Mouse (Mus musculus) CH12.LX (cell line): ENCODE measurements at regions not wholly inside any gene's neighbourhood (a gene's known extent, or its start where the extent isn't known, plus 50 kb on each side); places are given as distances from the start of the nearest gene placed in this dataset.

ENCODE experiments used
- DNase-seq: peaks from one replicate; pipeline ENCODE4 v3.0.0-alpha.2; 2013; ENCODE audit errors: extremely low read depth
- H3K27ac ChIP-seq: 2 replicates; pipeline ENCODE4 v1.5.1; 2012; ENCODE audit warnings: low read depth, mild to moderate bottlenecking, control low read depth, moderate library complexity; ENCODE audit not compliant: insufficient read depth
- H3K27me3 ChIP-seq: replicated peaks from 2 replicates; pipeline ENCODE3; 2012; ENCODE audit warnings: inconsistent platforms
- H3K36me3 ChIP-seq, 2 experiments: replicated peaks in 1 of 2; 2 replicates each; pipeline versions ENCODE3 to v1.6.1; 2012; ENCODE audit warnings: inconsistent platforms in 1 of 2, low read length in 1 of 2, mild to moderate bottlenecking in 1 of 2, mixed read lengths in 1 of 2, moderate library complexity in 1 of 2; ENCODE audit not compliant: control insufficient read depth in 1 of 2, insufficient read depth in 1 of 2
- H3K4me1 ChIP-seq, 2 experiments: 2 replicates each; pipeline ENCODE4 v1.6.1; 2012; ENCODE audit warnings: inconsistent platforms in 1 of 2, moderate library complexity in 1 of 2; ENCODE audit not compliant: insufficient read depth in 2 of 2, control insufficient read depth in 1 of 2
- H3K4me2 ChIP-seq: 2 replicates; pipeline ENCODE4 v1.6.1; 2012; ENCODE audit warnings: low read depth, mild to moderate bottlenecking, control low read depth; ENCODE audit not compliant: poor library complexity, insufficient read depth, severe bottlenecking
- H3K4me3 ChIP-seq, 3 experiments: fragments of 150-350 bp in 1 of 3; sonication (generic) in 1 of 3; replicated peaks in 1 of 3; 2 replicates each; pipeline versions ENCODE3 to v1.5.1; 2011 to 2012; ENCODE audit warnings: low read depth in 2 of 3, low read length in 2 of 3, mild to moderate bottlenecking in 2 of 3, moderate library complexity in 2 of 3, control low read depth in 1 of 3, improper control_type of control experiment in 1 of 3, inconsistent platforms in 1 of 3, mixed read lengths in 1 of 3; ENCODE audit not compliant: poor library complexity in 1 of 3
- H3K79me2 ChIP-seq: replicated peaks from 2 replicates; pipeline ENCODE4 v1.6.1; 2012; ENCODE audit warnings: mild to moderate bottlenecking, moderate library complexity; ENCODE audit not compliant: control insufficient read depth, poor library complexity, insufficient read depth, severe bottlenecking; ENCODE audit errors: extremely low read depth
- H3K9ac ChIP-seq: 2 replicates; pipeline ENCODE4 v1.6.1; 2012; ENCODE audit warnings: low read depth, mild to moderate bottlenecking, control low read depth, moderate library complexity; ENCODE audit not compliant: insufficient read depth
- H3K9me3 ChIP-seq: replicated peaks from 2 replicates; pipeline ENCODE3; 2012; ENCODE audit warnings: low read length, inconsistent platforms, mixed read lengths
- BHLHE40 ChIP-seq: IDR thresholded peaks from 2 replicates; pipeline ENCODE4 v1.6.1; 2011; ENCODE audit warnings: mild to moderate bottlenecking, low read depth, low read length, improper control_type of control experiment
- CHD2 ChIP-seq: IDR thresholded peaks from 2 replicates; pipeline ENCODE4 v1.6.1; 2011; ENCODE audit warnings: low read length, improper control_type of control experiment
- E2F4 ChIP-seq: IDR thresholded peaks from 2 replicates; pipeline ENCODE4 v1.6.1; 2011; ENCODE audit warnings: low read depth, low read length, improper control_type of control experiment; ENCODE audit not compliant: insufficient replicate concordance
- EP300 ChIP-seq: IDR thresholded peaks from 2 replicates; pipeline ENCODE4 v1.6.1; 2011; ENCODE audit warnings: low read length, improper control_type of control experiment
- ETS1 ChIP-seq: conservative IDR thresholded peaks from 2 replicates; pipeline ENCODE4 v1.6.1; 2012; ENCODE audit warnings: low read depth, mild to moderate bottlenecking, inconsistent platforms, low read length, improper control_type of control experiment, moderate library complexity
- GABPA ChIP-seq: IDR thresholded peaks from 2 replicates; pipeline ENCODE4 v1.6.1; 2012; ENCODE audit warnings: low read depth, low read length, improper control_type of control experiment, inconsistent platforms; ENCODE audit not compliant: insufficient replicate concordance
- HCFC1 ChIP-seq: IDR thresholded peaks from 2 replicates; pipeline ENCODE4 v1.6.1; 2012; ENCODE audit warnings: low read depth, mild to moderate bottlenecking, inconsistent platforms, low read length, improper control_type of control experiment
- KAT2A ChIP-seq: IDR thresholded peaks from 2 replicates; pipeline ENCODE4 v1.6.1; 2012; ENCODE audit warnings: low read length, improper control_type of control experiment, inconsistent platforms; ENCODE audit not compliant: insufficient replicate concordance
- MAFK ChIP-seq: IDR thresholded peaks from 2 replicates; pipeline ENCODE4 v1.6.1; 2011; ENCODE audit warnings: low read length, improper control_type of control experiment; ENCODE audit not compliant: insufficient replicate concordance
- MAX ChIP-seq: IDR thresholded peaks from 2 replicates; pipeline ENCODE4 v1.6.1; 2011; ENCODE audit warnings: low read length, improper control_type of control experiment
- MEF2A ChIP-seq: IDR thresholded peaks from 2 replicates; pipeline ENCODE4 v1.6.1; 2014; ENCODE audit warnings: low read depth, mild to moderate bottlenecking, inconsistent platforms, low read length, improper control_type of control experiment, borderline replicate concordance
- MYC ChIP-seq: IDR thresholded peaks from 2 replicates; pipeline ENCODE4 v1.6.1; 2011; ENCODE audit warnings: low read depth, mild to moderate bottlenecking, improper control_type of control experiment, low read length
- NELFE ChIP-seq: IDR thresholded peaks from 2 replicates; pipeline ENCODE4 v1.6.1; 2011; ENCODE audit warnings: low read depth, low read length, improper control_type of control experiment
- NRF1 ChIP-seq: IDR thresholded peaks from 2 replicates; pipeline ENCODE4 v1.6.1; 2014; ENCODE audit warnings: low read depth, mild to moderate bottlenecking, inconsistent platforms, low read length, improper control_type of control experiment, moderate library complexity
- POLR2AphosphoS2 ChIP-seq: IDR thresholded peaks from 2 replicates; pipeline ENCODE4 v1.6.1; 2011; ENCODE audit warnings: low read depth, low read length, improper control_type of control experiment
- RAD21 ChIP-seq: IDR thresholded peaks from 2 replicates; pipeline ENCODE4 v1.6.1; 2011; ENCODE audit warnings: low read depth, mild to moderate bottlenecking, low read length, improper control_type of control experiment, moderate library complexity
- RCOR1 ChIP-seq: conservative IDR thresholded peaks from 2 replicates; pipeline ENCODE4 v1.6.1; 2012; ENCODE audit warnings: low read depth, mild to moderate bottlenecking, inconsistent platforms, low read length, improper control_type of control experiment
- SIN3A ChIP-seq: IDR thresholded peaks from 2 replicates; pipeline ENCODE4 v1.6.1; 2012; ENCODE audit warnings: low read length, improper control_type of control experiment, inconsistent platforms
- TBP ChIP-seq: conservative IDR thresholded peaks from 2 replicates; pipeline ENCODE4 v1.6.1; 2011; ENCODE audit warnings: low read depth, low read length, improper control_type of control experiment
- TCF12 ChIP-seq: IDR thresholded peaks from 2 replicates; pipeline ENCODE4 v1.6.1; 2014; ENCODE audit warnings: low read depth, mild to moderate bottlenecking, inconsistent platforms, low read length, improper control_type of control experiment
- UBTF ChIP-seq: IDR thresholded peaks from 2 replicates; pipeline ENCODE4 v1.6.1; 2012; ENCODE audit warnings: low read depth, mild to moderate bottlenecking, inconsistent platforms, low read length, improper control_type of control experiment, moderate library complexity
- USF1 ChIP-seq: IDR thresholded peaks from 2 replicates; pipeline ENCODE4 v1.6.1; 2014; ENCODE audit warnings: low read depth, mild to moderate bottlenecking, inconsistent platforms, low read length, improper control_type of control experiment
- USF2 ChIP-seq: conservative IDR thresholded peaks from 2 replicates; pipeline ENCODE4 v1.6.1; 2011; ENCODE audit warnings: low read depth, low read length, improper control_type of control experiment
- ZKSCAN1 ChIP-seq: IDR thresholded peaks from 2 replicates; pipeline ENCODE4 v1.6.1; 2012; ENCODE audit warnings: low read depth, inconsistent platforms, low read length, improper control_type of control experiment, borderline replicate concordance
- ZNF384 ChIP-seq: IDR thresholded peaks from 2 replicates; pipeline ENCODE4 v1.6.1; 2012; ENCODE audit warnings: low read depth, low read length, improper control_type of control experiment, inconsistent platforms
- dilution Hi-C: fragments of 300-500 bp; cut with MboI; formaldehyde crosslinking; loops from 2 replicates; pipeline ENCODE4 v1.14.3; 2020; ENCODE audit warnings: low sequenced_read_pairs; ENCODE audit not compliant: extremely low pct_unique_long_range_greater_than_20kb, extremely low pct_ligation_motif_present
- in situ Hi-C: fragments of 300-500 bp; cut with MboI; formaldehyde crosslinking; loops from 3 replicates; pipeline ENCODE4 v1.14.3; 2019; ENCODE audit warnings: low sequenced_read_pairs, low pct_ligation_motif_present, low pct_unique_long_range_greater_than_20kb, mixed read lengths

DNA sequence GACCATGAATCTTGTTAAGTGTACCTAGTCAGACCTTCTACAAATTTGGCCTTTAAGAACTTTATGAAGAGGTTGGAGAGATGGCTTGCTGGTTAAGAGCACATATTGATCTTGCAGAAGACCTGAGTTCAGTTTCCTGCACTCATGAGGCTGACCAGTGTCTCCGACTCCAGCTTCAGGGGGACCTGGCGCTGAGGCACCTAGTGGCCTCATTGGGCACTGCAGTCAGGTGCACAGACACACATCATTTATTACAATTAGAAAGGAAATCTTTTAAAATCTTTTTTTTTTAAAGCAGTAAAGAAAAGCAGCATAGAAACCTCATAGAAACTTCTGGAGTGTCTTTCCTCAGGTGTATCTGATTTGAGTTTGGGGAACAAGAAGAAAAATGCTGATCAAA lies 123.9 kb upstream of the Cops8 start:
- peaks cover 6% of the 10 kb centered on the region for H3K9me3 ChIP-seq

DNA sequence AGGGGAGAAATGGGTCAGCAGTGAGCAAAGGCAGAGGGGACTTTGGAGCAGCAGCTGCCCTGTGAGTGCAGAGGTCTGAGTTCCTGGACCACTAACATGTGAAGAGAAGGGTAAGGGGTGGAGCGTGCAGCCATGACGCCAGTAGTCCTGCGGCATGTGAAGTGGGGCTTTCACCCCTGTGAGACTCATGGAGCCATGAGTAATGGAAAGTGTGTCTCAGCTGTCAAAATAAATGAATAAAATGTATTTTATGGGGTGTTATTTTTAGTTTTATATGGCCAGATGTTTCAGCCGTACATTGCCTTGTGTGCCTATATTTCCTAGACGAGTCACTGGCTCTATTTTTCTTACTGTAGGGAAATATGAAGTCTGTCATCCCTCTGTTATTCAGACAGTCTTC lies 121.5 kb upstream of the Cops8 start:
- dilution Hi-C loops = no loop called here
- H3K36me3 ChIP-seq = no peaks in the 10 kb centered on the region
- no peaks in the 10 kb centered on the region for H3K4me1 ChIP-seq
- peaks cover 6% of the 10 kb centered on the region for H3K9me3 ChIP-seq
- H3K79me2 ChIP-seq = no peaks in the 10 kb centered on the region
- no peak overlapping the region for H3K27ac ChIP-seq
- H3K4me3 ChIP-seq = no peak overlapping the region
- DNase-seq = no peak
- no peak overlapping the region for H3K4me2 ChIP-seq
- no peak overlapping the region for H3K9ac ChIP-seq
- no peaks in the 10 kb centered on the region for H3K27me3 ChIP-seq
- no peak for TF ChIP-seq NELFE
- no peak for TF ChIP-seq UBTF
- no peak for TF ChIP-seq E2F4
- TF ChIP-seq MYC = no peak
- TF ChIP-seq TCF12 = no peak
- no peak for TF ChIP-seq ZNF384
- no peak for TF ChIP-seq ZKSCAN1
- TF ChIP-seq MAX = no peak
- no peak for TF ChIP-seq USF1
- no peak for TF ChIP-seq SIN3A
- TF ChIP-seq GABPA = no peak
- no peak for TF ChIP-seq EP300
- in situ Hi-C loops = no loop called here

More for the DNA sequence above, 123.9 kb upstream of the Cops8 start:
- Histone ChIP-seq H3K36me3 (no peaks in the 10 kb centered on the region), H3K9ac (no peak overlapping the region), H3K27me3 (no peaks in the 10 kb centered on the region), H3K4me1 (no peaks in the 10 kb centered on the region), H3K4me3 (no peak overlapping the region), H3K4me2 (no peak overlapping the region), H3K79me2 (no peaks in the 10 kb centered on the region), H3K27ac (no peak overlapping the region)
- dilution Hi-C loops (no loop called here), in situ Hi-C loops (no loop called here)
- no peak for DNase-seq
- TF ChIP-seq KAT2A = no peak
- TF ChIP-seq RAD21 = no peak
- TF ChIP-seq USF2 = no peak
- no peak for TF ChIP-seq CHD2
- no peak for TF ChIP-seq GABPA
- no peak for TF ChIP-seq POLR2AphosphoS2
- no peak for TF ChIP-seq BHLHE40
- TF ChIP-seq ETS1 = no peak
- no peak for TF ChIP-seq RCOR1
- TF ChIP-seq HCFC1 = no peak
- TF ChIP-seq TBP = no peak
- TF ChIP-seq NRF1 = no peak
- no peak for TF ChIP-seq MAFK
- TF ChIP-seq SIN3A = no peak
- TF ChIP-seq MEF2A = no peak
- TF ChIP-seq USF1 = no peak
- TF ChIP-seq, all 38 proteins: peak for 0
